Mouse (Mus musculus) fat pad, adult 2 months (tissue): ENCODE results near the gene Olfr1385.
"Not testable (repeated sequence)": the region's sequence is repeated elsewhere in the genome, so short reads cannot be mapped to it uniquely, and the experiment has no call there.

Source experiments
- DNase-seq: peaks from one replicate; pipeline ENCODE4 v3.0.0-alpha.2; 2011; ENCODE audit warnings: low read depth, low spot score; ENCODE audit errors: extremely low read depth

The Olfr1385 gene

GRCm38 (mm10) chr11:49488770-49489169 lies at the start of gene Olfr1385:
TSS of gene Olfr1385 (plus strand) at chr11:49489070.
- DNase-seq, result not testable (repeated sequence)

- DNase-seq, result no peak
Measured at GRCm38 (mm10) chr11:49455043-49455442, 33.8 kb upstream of the Olfr1385 start, which contains the start of gene Olfr1387. TSS of gene Olfr1387 (plus strand) at chr11:49455343.

- DNase-seq, result not testable (repeated sequence)
Measured at GRCm38 (mm10) chr11:49464746-49465145, 24.1 kb upstream of the Olfr1385 start, which contains the start of gene Olfr1386. TSS of gene Olfr1386 (plus strand) at chr11:49465046.

GRCm38 (mm10) chr11:49485973-49486372 lies 2.9 kb upstream of the Olfr1385 start:
- DNase-seq, result no peak

GRCm38 (mm10) chr11:49518086-49518485 lies 29.2 kb downstream of the Olfr1385 start:
- DNase-seq, result no peak

- DNase-seq, result no peak
Measured at GRCm38 (mm10) chr11:49519348-49519747, 30.5 kb downstream of the Olfr1385 start, which contains the start of gene Olfr1383. TSS of gene Olfr1383 (plus strand) at chr11:49519648.

- no peak for DNase-seq
Measured at GRCm38 (mm10) chr11:49527947-49528346, 39.1 kb downstream of the Olfr1385 start, which contains the start of gene Olfr1382. TSS of gene Olfr1382 (plus strand) at chr11:49528247.

GRCm38 (mm10) chr11:49532761-49533160 lies 43.9 kb downstream of the Olfr1385 start:
- DNase-seq, result no peak

GRCm38 (mm10) chr11:49536631-49537030 lies 47.8 kb downstream of the Olfr1385 start:
- not testable (repeated sequence) for DNase-seq

GRCm38 (mm10) chr11:49543149-49543548 lies 54.3 kb downstream of the Olfr1385 start, which contains the start of gene Olfr1381:
TSS of gene Olfr1381 (plus strand) at chr11:49543449.
- DNase-seq, result not testable (repeated sequence)
